Mouse (Mus musculus): ENCODE measurements at regions not wholly inside any gene's neighbourhood (a gene's known extent, or its start where the extent isn't known, plus 50 kb on each side); places are given as distances from the start of the nearest gene placed in this dataset.

DNA sequence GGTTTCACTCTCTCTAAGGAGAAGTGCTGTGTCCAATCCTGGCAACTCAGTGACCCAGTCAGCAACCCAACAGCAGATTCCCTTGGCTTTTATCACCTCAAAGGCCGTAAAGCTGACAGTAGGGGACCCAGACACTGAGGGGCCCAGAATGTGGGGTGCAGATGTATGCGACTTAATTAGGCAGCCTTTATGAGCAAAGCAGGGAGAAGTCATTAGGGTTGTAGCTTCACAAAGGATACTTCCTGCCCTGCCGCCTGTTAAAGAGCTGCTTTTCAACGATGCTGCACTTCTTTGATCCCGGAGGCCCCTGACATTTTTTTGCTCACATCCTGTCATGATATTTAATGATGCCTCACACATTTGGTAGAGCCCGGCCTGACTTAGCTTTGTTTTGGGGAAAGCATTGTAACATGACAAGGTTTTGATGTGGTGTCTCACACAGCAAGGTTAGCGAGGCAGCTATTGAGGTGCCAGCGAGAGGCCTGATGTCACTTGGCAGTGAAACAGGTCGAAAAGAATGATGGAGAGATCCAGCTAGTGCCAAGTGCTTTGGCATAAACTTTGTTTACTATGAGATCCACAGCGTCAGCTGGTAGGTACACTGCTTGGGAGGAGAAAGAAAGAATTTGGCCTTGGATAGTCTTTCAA is 240.2 kb downstream of the Slc4a3 start:
- no peak overlapping the region for H3K27ac ChIP-seq (ENCODE audit: insufficient read depth, low read length)
- no peak for TF ChIP-seq POLR2A (IDR thresholded peaks at IDR 0.05; ENCODE audit: insufficient read depth, low read length)
- TF ChIP-seq CTCF (IDR thresholded peaks at IDR 0.05; ENCODE audit: low read depth, low read length): no peak
- TF ChIP-seq EP300 (IDR thresholded peaks at IDR 0.05; ENCODE audit: insufficient read depth, low read depth, low read length): no peak
- no peaks in the 10 kb centered on the region for H3K27me3 ChIP-seq (ENCODE audit: control insufficient read depth, insufficient read depth, low read length, poor library complexity, severe bottlenecking)
- H3K4me3 ChIP-seq (ENCODE audit: low read depth, low read length): no peak overlapping the region
- H3K9me3 ChIP-seq (replicated peaks; ENCODE audit: control insufficient read depth, insufficient read depth, low read length, poor library complexity, severe bottlenecking): no peaks in the 10 kb centered on the region
- no peaks in the 10 kb centered on the region for H3K4me1 ChIP-seq (ENCODE audit: control insufficient read depth, insufficient read depth, low read length)
- no peaks in the 10 kb centered on the region for H3K36me3 ChIP-seq (ENCODE audit: control insufficient read depth, insufficient read depth, low read length, poor library complexity, severe bottlenecking)
- no peak overlapping the region for H3K9ac ChIP-seq (ENCODE audit: low read depth, poor library complexity, severe bottlenecking)

- Histone ChIP-seq H3K9me3 (replicated peaks; ENCODE audit: control insufficient read depth, insufficient read depth, low read length, poor library complexity, severe bottlenecking) (no peaks in the 10 kb centered on the region), H3K27ac (ENCODE audit: insufficient read depth, low read length) (no peak overlapping the region), H3K9ac (ENCODE audit: low read depth, poor library complexity, severe bottlenecking) (no peak overlapping the region), H3K4me3 (ENCODE audit: low read depth, low read length) (no peak overlapping the region), H3K4me1 (ENCODE audit: control insufficient read depth, insufficient read depth, low read length) (no peaks in the 10 kb centered on the region), H3K27me3 (ENCODE audit: control insufficient read depth, insufficient read depth, low read length, poor library complexity, severe bottlenecking) (no peaks in the 10 kb centered on the region), H3K36me3 (ENCODE audit: control insufficient read depth, insufficient read depth, low read length, poor library complexity, severe bottlenecking) (no peaks in the 10 kb centered on the region)
- TF ChIP-seq POLR2A (IDR thresholded peaks at IDR 0.05; ENCODE audit: insufficient read depth, low read length) (no peak), CTCF (IDR thresholded peaks at IDR 0.05; ENCODE audit: low read depth, low read length) (no peak), EP300 (IDR thresholded peaks at IDR 0.05; ENCODE audit: insufficient read depth, low read depth, low read length) (no peak)
Observed at GRCm38 (mm10) chr1:75791509-75791908, 245.4 kb downstream of the Slc4a3 start.

- no peak overlapping the region for H3K4me3 ChIP-seq (ENCODE audit: low read depth, low read length)
- no peaks in the 10 kb centered on the region for H3K36me3 ChIP-seq (ENCODE audit: control insufficient read depth, insufficient read depth, low read length, poor library complexity, severe bottlenecking)
- no peaks in the 10 kb centered on the region; the same call in 1 of the 2 replicates for H3K27me3 ChIP-seq (ENCODE audit: control insufficient read depth, insufficient read depth, low read length, poor library complexity, severe bottlenecking)
- H3K9ac ChIP-seq (ENCODE audit: low read depth, poor library complexity, severe bottlenecking): no peak overlapping the region
- no peaks in the 10 kb centered on the region for H3K9me3 ChIP-seq (replicated peaks; ENCODE audit: control insufficient read depth, insufficient read depth, low read length, poor library complexity, severe bottlenecking)
- TF ChIP-seq CTCF (IDR thresholded peaks at IDR 0.05; ENCODE audit: low read depth, low read length) (no peak), EP300 (IDR thresholded peaks at IDR 0.05; ENCODE audit: insufficient read depth, low read depth, low read length) (no peak), POLR2A (IDR thresholded peaks at IDR 0.05; ENCODE audit: insufficient read depth, low read length) (no peak)
- no peak overlapping the region for H3K27ac ChIP-seq (ENCODE audit: insufficient read depth, low read length)
- H3K4me1 ChIP-seq (ENCODE audit: control insufficient read depth, insufficient read depth, low read length): peaks cover 2% of the 10 kb centered on the region
Observed at GRCm38 (mm10) chr1:75797793-75798192, 251.7 kb downstream of the Slc4a3 start.

DNA sequence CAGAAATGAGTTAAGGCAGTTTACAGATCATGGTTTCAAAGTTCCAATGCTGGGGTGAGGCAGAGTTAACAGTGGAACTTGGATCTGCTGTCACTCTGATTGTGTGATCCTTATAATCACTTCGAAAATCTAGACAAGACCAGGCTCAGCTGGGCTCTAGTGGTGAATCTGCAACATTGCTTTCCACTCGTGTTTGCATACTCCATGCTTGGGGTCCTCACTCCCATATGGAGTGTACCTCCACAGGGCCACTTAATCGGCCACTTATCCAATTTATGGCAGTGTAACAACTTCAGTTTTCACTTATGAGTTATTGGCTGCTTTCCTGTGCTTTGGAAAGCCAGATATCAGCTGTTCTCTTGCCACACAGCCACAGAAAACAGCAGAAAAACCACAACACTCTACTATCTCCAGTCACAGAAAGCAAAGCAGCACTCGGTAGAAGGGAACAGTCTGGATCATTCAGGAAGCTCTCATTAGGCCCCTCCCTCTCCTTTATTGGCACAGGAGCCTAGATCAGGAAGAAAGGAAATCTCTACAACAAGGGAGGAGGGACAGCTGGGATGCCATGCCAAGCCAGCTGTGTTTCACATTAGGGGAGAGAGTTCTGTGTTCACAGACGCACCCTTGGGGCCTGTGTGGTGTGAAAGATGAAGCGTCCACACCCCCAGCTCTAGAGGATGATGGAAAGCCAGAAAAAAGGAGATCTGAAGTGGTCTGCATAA is 252.5 kb downstream of the Slc4a3 start:
- Histone ChIP-seq H3K9me3 (replicated peaks; ENCODE audit: control insufficient read depth, insufficient read depth, low read length, poor library complexity, severe bottlenecking) (no peaks in the 10 kb centered on the region), H3K27me3 (ENCODE audit: control insufficient read depth, insufficient read depth, low read length, poor library complexity, severe bottlenecking) (no peaks in the 10 kb centered on the region; the same call in 1 of the 2 replicates), H3K36me3 (ENCODE audit: control insufficient read depth, insufficient read depth, low read length, poor library complexity, severe bottlenecking) (no peaks in the 10 kb centered on the region), H3K4me3 (ENCODE audit: low read depth, low read length) (no peak overlapping the region), H3K4me1 (ENCODE audit: control insufficient read depth, insufficient read depth, low read length) (peaks cover 2% of the 10 kb centered on the region), H3K9ac (ENCODE audit: low read depth, poor library complexity, severe bottlenecking) (no peak overlapping the region), H3K27ac (ENCODE audit: insufficient read depth, low read length) (no peak overlapping the region)
- no peak for TF ChIP-seq EP300 (IDR thresholded peaks at IDR 0.05; ENCODE audit: insufficient read depth, low read depth, low read length)
- no peak for TF ChIP-seq CTCF (IDR thresholded peaks at IDR 0.05; ENCODE audit: low read depth, low read length)
- no peak for TF ChIP-seq POLR2A (IDR thresholded peaks at IDR 0.05; ENCODE audit: insufficient read depth, low read length)

DNA sequence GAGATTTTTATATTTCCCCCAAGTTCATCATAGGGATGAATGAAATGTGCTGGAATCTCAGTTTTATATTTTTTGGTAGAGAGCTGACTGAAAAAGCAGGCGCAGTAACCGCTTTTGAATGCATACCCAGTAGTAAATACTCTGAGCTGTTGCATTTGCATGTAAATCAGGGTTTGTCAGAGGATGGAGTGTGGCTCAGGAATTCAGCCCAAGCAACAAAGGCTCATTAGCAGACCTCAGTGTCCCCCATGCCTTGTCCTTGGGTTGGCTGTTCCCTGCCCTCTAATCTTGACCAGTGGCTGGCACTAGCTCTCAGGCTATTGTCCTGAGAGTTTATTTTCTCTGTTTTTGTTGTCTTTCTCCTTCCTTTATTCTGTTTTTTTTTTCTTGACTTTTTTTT is 258.4 kb downstream of the Slc4a3 start:
- H3K27me3 ChIP-seq (ENCODE audit: control insufficient read depth, insufficient read depth, low read length, poor library complexity, severe bottlenecking): no peaks in the 10 kb centered on the region
- no peak overlapping the region for H3K9ac ChIP-seq (ENCODE audit: low read depth, poor library complexity, severe bottlenecking)
- H3K36me3 ChIP-seq (ENCODE audit: control insufficient read depth, insufficient read depth, low read length, poor library complexity, severe bottlenecking): no peaks in the 10 kb centered on the region
- no peaks in the 10 kb centered on the region for H3K9me3 ChIP-seq (replicated peaks; ENCODE audit: control insufficient read depth, insufficient read depth, low read length, poor library complexity, severe bottlenecking)
- H3K4me1 ChIP-seq (ENCODE audit: control insufficient read depth, insufficient read depth, low read length): peaks cover 7% of the 10 kb centered on the region
- H3K4me3 ChIP-seq (ENCODE audit: low read depth, low read length): no peak overlapping the region
- TF ChIP-seq CTCF (IDR thresholded peaks at IDR 0.05; ENCODE audit: low read depth, low read length) (no peak), EP300 (IDR thresholded peaks at IDR 0.05; ENCODE audit: insufficient read depth, low read depth, low read length) (peak; percentile 88), POLR2A (IDR thresholded peaks at IDR 0.05; ENCODE audit: insufficient read depth, low read length) (no peak)
- no peak overlapping the region for H3K27ac ChIP-seq (ENCODE audit: insufficient read depth, low read length)

GRCm38 (mm10) chr1:75812471-75812870 is 266.4 kb downstream of the Slc4a3 start:
- Histone ChIP-seq H3K36me3 (ENCODE audit: control insufficient read depth, insufficient read depth, low read length, poor library complexity, severe bottlenecking) (no peaks in the 10 kb centered on the region), H3K27me3 (ENCODE audit: control insufficient read depth, insufficient read depth, low read length, poor library complexity, severe bottlenecking) (no peaks in the 10 kb centered on the region), H3K4me1 (ENCODE audit: control insufficient read depth, insufficient read depth, low read length) (no peaks in the 10 kb centered on the region), H3K27ac (ENCODE audit: insufficient read depth, low read length) (no peak overlapping the region), H3K9me3 (replicated peaks; ENCODE audit: control insufficient read depth, insufficient read depth, low read length, poor library complexity, severe bottlenecking) (no peaks in the 10 kb centered on the region), H3K4me3 (ENCODE audit: low read depth, low read length) (no peak overlapping the region), H3K9ac (ENCODE audit: low read depth, poor library complexity, severe bottlenecking) (no peak overlapping the region)
- TF ChIP-seq CTCF (IDR thresholded peaks at IDR 0.05; ENCODE audit: low read depth, low read length): no peak
- no peak for TF ChIP-seq EP300 (IDR thresholded peaks at IDR 0.05; ENCODE audit: insufficient read depth, low read depth, low read length)
- no peak for TF ChIP-seq POLR2A (IDR thresholded peaks at IDR 0.05; ENCODE audit: insufficient read depth, low read length)
